Mouse (Mus musculus) lung, postnatal 0 days (tissue): ENCODE measurements around the gene Abcg4.

Source experiments
- CTCF ChIP-seq: IDR thresholded peaks from 2 replicates; pipeline ENCODE4 v1.5.1; 2016; ENCODE audit warnings: antibody characterized with exemption, mild to moderate bottlenecking
- EP300 ChIP-seq: IDR thresholded peaks from 2 replicates; pipeline ENCODE4 v1.6.1; 2016; ENCODE audit warnings: antibody characterized with exemption, mild to moderate bottlenecking, control low read depth

- TF ChIP-seq EP300 (no peak), CTCF (0 out of 2 replicates have a peak, but pooled peaks have one; percentile 15)
Observed at GRCm38 (mm10) chr9:44310750-44311135, 22.3 kb upstream of the Abcg4 start.
